Mouse (Mus musculus): ENCODE measurements around the gene Als2. TPM values are rescaled to one million over a fixed set of nuclear protein-coding genes. Genes with fewer than 3 reads are reported as not detected.
A peak's percentile ranks its signal among the peaks of the same experiment; 100 is the strongest.

The Als2 gene
- polyA plus RNA-seq, 1 experiment from 2014 or later = 3.4 TPM

DNA sequence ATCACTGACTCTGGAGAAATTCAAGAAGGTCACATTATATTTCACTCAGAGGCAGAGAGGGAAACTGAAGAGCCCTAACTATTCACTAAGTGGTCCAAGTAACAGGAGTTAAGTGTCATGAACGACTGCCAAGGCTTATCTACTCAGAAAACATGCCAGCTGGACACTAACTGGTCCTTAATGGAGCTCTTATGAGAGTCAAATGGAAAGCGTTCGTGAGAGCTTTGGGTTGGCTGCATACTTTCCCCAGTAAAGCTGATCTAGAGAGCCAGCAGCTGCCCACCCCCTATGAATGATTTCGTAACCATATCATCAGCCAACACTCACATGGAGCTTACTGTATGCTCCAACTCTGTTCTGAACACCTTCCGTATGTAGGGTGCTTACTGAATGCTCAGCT is 102.6 kb downstream of the Als2 start:
- H3K27me3 ChIP-seq (replicated peaks; ENCODE audit: insufficient read depth, low read length) = no peaks in the 10 kb centered on the region
- ATAC-seq (peak; percentile 98), DNase-seq (ENCODE audit: low spot score) (peak; percentile 94)
- no peak overlapping the region for H3K9ac ChIP-seq (replicated peaks; ENCODE audit: low read depth)
- 25% methylated on average over 5 of the region's 5 CpGs for WGBS
- H3K27ac ChIP-seq (ENCODE audit: low read length) = no peak overlapping the region
- no peak overlapping the region for H3K4me2 ChIP-seq (replicated peaks; ENCODE audit: low read depth, low read length)
- peak; percentile 90 for TF ChIP-seq EP300 (IDR thresholded peaks at IDR 0.05)
- no peak for TF ChIP-seq CTCF (IDR thresholded peaks at IDR 0.05)
- no peaks in the 10 kb centered on the region for H3K36me3 ChIP-seq (ENCODE audit: insufficient read depth, low read length)
- H3K9me3 ChIP-seq (ENCODE audit: low read length) = no peaks in the 10 kb centered on the region
- H3K4me3 ChIP-seq (ENCODE audit: low read depth, low read length) = no peak overlapping the region
- 0 out of 2 replicates have a peak, but pooled peaks cover 6% of the 10 kb centered on the region for H3K4me1 ChIP-seq (ENCODE audit: insufficient read depth, low read depth, low read length)

DNA sequence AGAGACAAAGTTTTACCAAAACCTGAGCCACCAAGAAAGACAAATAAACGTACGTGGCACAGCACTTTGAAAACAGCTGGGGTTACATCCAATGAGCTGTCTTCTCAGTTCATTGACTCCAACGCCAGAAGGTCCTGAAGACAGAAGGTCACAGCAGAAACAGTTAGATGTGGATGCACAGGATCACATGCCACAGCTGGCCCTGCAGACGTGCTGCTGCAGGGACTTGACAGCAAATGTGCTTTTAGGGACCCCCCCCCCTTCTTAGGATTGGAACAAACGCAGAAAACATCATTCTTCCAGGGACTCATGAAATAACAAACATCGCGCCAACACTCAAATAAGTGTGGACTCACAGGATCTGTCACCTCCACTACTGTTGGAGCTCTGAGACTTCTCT is 108.2 kb downstream of the Als2 start:
- no peak for ATAC-seq

DNA sequence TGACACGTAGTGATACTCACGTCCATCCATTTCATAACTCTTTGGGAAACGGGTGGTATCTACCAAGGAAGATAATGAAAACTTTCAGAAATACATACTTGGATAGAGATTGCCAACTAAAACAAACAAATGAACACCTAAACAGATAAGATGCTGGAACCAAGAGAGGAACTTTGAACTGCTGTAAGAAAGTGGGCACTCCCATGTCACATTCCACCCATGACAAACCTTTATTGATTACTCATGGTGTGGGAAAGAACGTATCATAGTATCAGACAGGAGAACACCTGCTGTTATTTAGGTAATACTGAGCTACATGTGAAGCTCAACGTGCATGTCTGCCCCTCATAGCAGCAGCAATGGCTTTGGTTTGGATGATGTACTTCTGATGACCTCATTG is 111.5 kb downstream of the Als2 start:
- no peaks in the 10 kb centered on the region for H3K4me1 ChIP-seq (ENCODE audit: insufficient read depth, low read depth, low read length)
- ATAC-seq (no peak), DNase-seq (ENCODE audit: low spot score) (no peak)
- H3K9me3 ChIP-seq (ENCODE audit: low read length) = no peaks in the 10 kb centered on the region
- H3K9ac ChIP-seq (replicated peaks; ENCODE audit: low read depth) = no peak overlapping the region
- no peak for TF ChIP-seq EP300 (IDR thresholded peaks at IDR 0.05)
- no peaks in the 10 kb centered on the region for H3K27me3 ChIP-seq (replicated peaks; ENCODE audit: insufficient read depth, low read length)
- WGBS = 50% methylated on average over 5 of the region's 5 CpGs
- H3K36me3 ChIP-seq (ENCODE audit: insufficient read depth, low read length) = no peaks in the 10 kb centered on the region
- H3K4me2 ChIP-seq (replicated peaks; ENCODE audit: low read depth, low read length) = no peak overlapping the region
- no peak overlapping the region for H3K4me3 ChIP-seq (ENCODE audit: low read depth, low read length)
- H3K27ac ChIP-seq (ENCODE audit: low read length) = no peak overlapping the region

More for the DNA sequence above, 108.2 kb downstream of the Als2 start:
- H3K9ac ChIP-seq (replicated peaks; ENCODE audit: low read depth) = no peak overlapping the region
- 0 out of 2 replicates have a peak, but pooled peaks cover 4% of the 10 kb centered on the region for H3K4me1 ChIP-seq (ENCODE audit: insufficient read depth, low read depth, low read length)
- H3K36me3 ChIP-seq (ENCODE audit: insufficient read depth, low read length) = no peaks in the 10 kb centered on the region
- DNase-seq (ENCODE audit: low spot score) = no peak
- no peak overlapping the region for H3K27ac ChIP-seq (ENCODE audit: low read length)
- H3K9me3 ChIP-seq (ENCODE audit: low read length) = no peaks in the 10 kb centered on the region
- H3K27me3 ChIP-seq (replicated peaks; ENCODE audit: insufficient read depth, low read length) = no peaks in the 10 kb centered on the region
- no peak for TF ChIP-seq CTCF (IDR thresholded peaks at IDR 0.05)
- no peak for TF ChIP-seq EP300 (IDR thresholded peaks at IDR 0.05)
- 34% methylated on average over 7 of the region's 7 CpGs for WGBS
- no peak overlapping the region for H3K4me2 ChIP-seq (replicated peaks; ENCODE audit: low read depth, low read length)
- no peak overlapping the region for H3K4me3 ChIP-seq (ENCODE audit: low read depth, low read length)

DNA sequence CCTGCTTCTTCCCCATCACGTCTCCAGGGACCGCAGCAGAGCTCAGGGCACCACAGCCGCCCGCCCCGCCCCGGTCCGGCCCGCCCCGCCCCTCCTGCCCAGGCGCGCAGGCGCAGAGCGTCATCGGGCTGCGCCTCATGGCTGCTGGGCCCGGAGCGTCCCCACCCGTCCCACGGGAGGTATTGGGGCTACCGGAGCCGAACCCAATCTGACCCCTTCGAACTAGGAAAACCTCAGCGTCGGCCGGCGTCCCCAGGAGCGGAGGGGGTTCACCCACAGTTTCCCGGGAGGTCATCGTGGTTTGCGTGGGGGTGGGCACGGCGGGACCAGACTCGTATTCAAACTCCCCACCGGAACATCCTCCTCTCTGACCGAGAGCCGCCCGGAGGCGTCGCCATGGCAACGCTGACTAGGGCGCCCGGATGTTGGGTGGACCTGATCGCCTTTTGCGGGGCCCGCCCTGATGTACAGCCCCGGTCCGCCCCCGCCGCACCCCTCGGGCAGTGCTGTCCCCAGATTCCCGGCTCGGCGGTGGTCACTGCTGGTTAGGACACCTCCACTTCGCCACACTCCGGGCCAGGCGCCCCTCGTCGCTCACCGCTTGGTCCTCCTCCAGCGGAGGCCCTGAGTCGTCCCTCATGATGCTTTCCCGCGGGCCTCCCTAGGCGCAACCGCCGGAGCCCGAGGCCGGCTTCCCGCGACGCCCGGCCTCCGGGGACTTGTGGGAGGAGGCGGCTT is 117.1 kb downstream of the Als2 start, which contains the start of gene Tmem237:
TSS of gene Tmem237 (minus strand) at position 689 of the 738 bp plus-strand sequence.
- H3K36me3 ChIP-seq (ENCODE audit: insufficient read depth, low read length) = peaks cover 5% of the 10 kb centered on the region; the same call in 1 of the 2 replicates
- H3K27ac ChIP-seq (ENCODE audit: low read length) = peak within 1 kb of the TSS; percentile 67
- ATAC-seq = peak; percentile 98
- peak; percentile 94 for DNase-seq (ENCODE audit: low spot score)
- no peak for TF ChIP-seq CTCF (IDR thresholded peaks at IDR 0.05)
- no peak for TF ChIP-seq EP300 (IDR thresholded peaks at IDR 0.05)
- no peaks in the 10 kb centered on the region for H3K9me3 ChIP-seq (ENCODE audit: low read length)
- under 1% methylated on average over 66 of the region's 74 CpGs for WGBS
- no peaks in the 10 kb centered on the region for H3K4me1 ChIP-seq (ENCODE audit: insufficient read depth, low read depth, low read length)
- peak within 1 kb of the TSS; percentile 61 for H3K9ac ChIP-seq (replicated peaks; ENCODE audit: low read depth)
- no peaks in the 10 kb centered on the region for H3K27me3 ChIP-seq (replicated peaks; ENCODE audit: insufficient read depth, low read length)
- H3K4me2 ChIP-seq (replicated peaks; ENCODE audit: low read depth, low read length) = peak within 1 kb of the TSS; percentile 88
- H3K4me3 ChIP-seq (ENCODE audit: low read depth, low read length) = peak within 1 kb of the TSS; percentile 70

Other genes with a start within 250 kb of the Als2 start
- not detected in 2 replicates for gene C2cd6, start 142.3 kb downstream of the Als2 start, polyA plus RNA-seq (2015; fragmentation: Nextera tagmentation; extraction: Ambion mirVana)
- 27.4 and 30.1 TPM in 2 replicates for gene Tmem237, start 116.8 kb downstream of the Als2 start, polyA plus RNA-seq (2015; fragmentation: Nextera tagmentation; extraction: Ambion mirVana)
- gene Mpp4, start 73.8 kb downstream of the Als2 start, polyA plus RNA-seq (2015; fragmentation: Nextera tagmentation; extraction: Ambion mirVana) = 0.23 and 0.27 TPM in 2 replicates
- gene Cdk15, start 19.7 kb upstream of the Als2 start, polyA plus RNA-seq (2015; fragmentation: Nextera tagmentation; extraction: Ambion mirVana) = 0.13 and 0.35 TPM in 2 replicates
- gene Fzd7, start 245.2 kb upstream of the Als2 start, polyA plus RNA-seq (2015; fragmentation: Nextera tagmentation; extraction: Ambion mirVana) = 7.1 and 9.6 TPM in 2 replicates

Data from lung, postnatal 0 days (tissue).